Mouse (Mus musculus): Measurements from ENCODE around the gene Folr2.

The Folr2 gene

GRCm38 (mm10) chr7:101823758-101824630 is 33.0 kb downstream of the Folr2 start:
- no peak for DNase-seq

- DNase-seq = no peak
These were observed 33.9 kb downstream of the Folr2 start for GRCm38 (mm10) chr7:101822836-101823757.

GRCm38 (mm10) chr7:101821571-101822501 is 35.2 kb downstream of the Folr2 start:
- DNase-seq = peak; percentile 21

GRCm38 (mm10) chr7:101820295-101821030 is 36.5 kb downstream of the Folr2 start:
- peak; percentile 12 for DNase-seq

GRCm38 (mm10) chr7:101817861-101818401 is 39.1 kb downstream of the Folr2 start, which contains the start of gene Phox2a:
TSS of gene Phox2a (plus strand) at chr7:101818313.
- no peak for DNase-seq
